Mouse (Mus musculus): ENCODE measurements around the gene Rnasel. TPM values are rescaled to one million over a fixed set of nuclear protein-coding genes. Genes with fewer than 3 reads are reported as not detected.

Gene Rnasel
- polyA plus RNA-seq (2012; rRNA removed; ENCODE audit: low replicate concordance), result 10.7 and 13.3 TPM in 2 replicates

DNA sequence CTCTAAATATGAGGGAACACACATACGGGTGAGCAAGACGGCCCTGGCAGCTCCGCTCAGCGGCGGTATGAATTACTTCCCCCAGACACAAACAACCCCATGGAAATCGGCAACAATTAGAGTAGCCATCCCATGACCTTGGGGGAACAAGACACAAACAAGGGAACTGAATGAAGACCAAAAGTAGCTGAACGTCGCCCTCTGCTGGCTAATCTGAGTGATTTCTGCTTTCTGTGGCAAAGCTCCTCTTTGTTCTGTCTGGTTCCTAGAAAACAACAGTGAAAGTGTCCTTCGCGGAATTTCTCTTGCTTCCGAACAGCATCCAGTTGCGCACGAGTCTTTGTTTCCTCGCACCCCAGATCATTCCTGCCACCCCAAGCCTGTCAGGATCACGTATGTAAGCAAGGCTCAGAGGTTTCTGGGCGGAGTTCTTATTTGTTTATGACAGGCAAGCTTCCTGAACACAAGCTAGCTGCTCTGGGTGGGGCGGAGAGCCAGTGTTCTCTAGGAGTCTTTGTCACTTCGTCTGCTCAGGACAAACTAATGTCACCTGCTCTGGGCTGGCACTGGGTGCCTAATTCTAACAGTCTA lies at the start of gene Rnasel:
Rnasel (plus strand) TSS at position 216 of the 591 bp plus-strand sequence.

GRCm38 (mm10) chr1:153740145-153740544 lies 9.1 kb upstream of the Rnasel start, which contains the start of gene Rgs16:
Rgs16 (plus strand) TSS chr1:153740349.

Other genes with a start within 250 kb of the Rnasel start
- gene Npl, start 199.4 kb upstream of the Rnasel start, polyA plus RNA-seq (2012; rRNA removed; ENCODE audit: low replicate concordance), result 2.2 and 9.3 TPM in 2 replicates
- 0.01 and 0.03 TPM in 2 replicates for gene Rgs8, start 96.4 kb upstream of the Rnasel start, polyA plus RNA-seq (2012; rRNA removed; ENCODE audit: low replicate concordance)
- gene Rgs16, start 9.1 kb upstream of the Rnasel start, polyA plus RNA-seq (2012; rRNA removed; ENCODE audit: low replicate concordance), result 2.0 and 5.3 TPM in 2 replicates
- gene Rgsl1, start 94.7 kb downstream of the Rnasel start, polyA plus RNA-seq (2012; rRNA removed; ENCODE audit: low replicate concordance), result 0.33 and 1.2 TPM in 2 replicates
- gene Teddm1b, start 124.9 kb downstream of the Rnasel start, polyA plus RNA-seq (2012; rRNA removed; ENCODE audit: low replicate concordance), result 0.04 and 0.28 TPM in 2 replicates
- 0.32 and 1.1 TPM in 2 replicates for gene Teddm1a, start 142.3 kb downstream of the Rnasel start, polyA plus RNA-seq (2012; rRNA removed; ENCODE audit: low replicate concordance)
- gene Glul, start 150.5 kb downstream of the Rnasel start, polyA plus RNA-seq (2012; rRNA removed; ENCODE audit: low replicate concordance), result 927 and 1,223 TPM in 2 replicates
- 1.1 and 2.0 TPM in 2 replicates for gene Teddm2, start 150.8 kb downstream of the Rnasel start, polyA plus RNA-seq (2012; rRNA removed; ENCODE audit: low replicate concordance)

All from subcutaneous adipose tissue, adult 2 months (tissue).